Mouse (Mus musculus) adrenal gland, adult 2 months (tissue): ENCODE results near the gene Lpo. TPM values are rescaled to one million over a fixed set of nuclear protein-coding genes. Genes with fewer than 3 reads are reported as not detected.

Experiments
- DNase-seq: peaks from one replicate; pipeline ENCODE4 v3.0.0; 2021
- microRNA-seq, 2 experiments: library from miRNA; unstranded; fragments of <30 nt; microRNA quantifications; one replicate each; pipeline ENCODE4 v1.2.0; 2021
- polyA plus RNA-seq: library from polyadenylated mRNA; depleted of rRNA; stranded (reverse); fragments of >200 nt; gene quantifications from 2 replicates; pipeline ENCODE4 v1.2.3, GENCODE M21; 2012; rRNA removed
- total RNA-seq, 2 experiments: library from RNA; stranded (reverse); gene quantifications; 2 replicates each; pipeline ENCODE4 v1.2.3; 2021

The Lpo gene
- total and polyA plus RNA-seq, 3 experiments = not detected

DNA sequence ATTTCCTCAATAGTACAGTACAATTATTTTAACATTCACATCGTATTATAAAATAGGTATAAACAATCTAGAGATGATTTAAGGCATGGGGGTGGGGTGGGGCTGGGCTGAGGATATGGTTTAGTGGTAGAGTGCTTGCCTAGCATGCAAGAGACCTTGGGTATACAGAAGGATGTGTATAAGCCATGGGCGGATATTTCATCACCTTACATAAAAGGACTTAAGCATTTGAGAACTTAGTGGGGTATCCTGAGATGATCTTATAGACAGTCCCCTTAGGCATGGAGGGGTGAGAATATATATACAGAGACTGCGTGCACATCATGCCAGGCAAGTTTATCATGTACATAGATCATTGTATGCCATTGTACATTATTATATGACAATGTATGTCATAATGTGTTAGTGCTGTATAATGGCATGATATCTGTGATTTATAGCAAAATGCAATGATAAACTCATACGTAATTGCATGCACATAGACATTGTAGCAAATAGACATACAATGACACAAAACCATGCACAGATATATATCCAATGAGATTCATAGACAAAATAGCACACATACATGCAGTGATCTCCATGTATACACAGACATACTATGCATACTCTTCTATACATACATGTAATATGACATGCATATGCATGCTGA lies 69.0 kb downstream of the Lpo start:
- no peak for DNase-seq

DNA sequence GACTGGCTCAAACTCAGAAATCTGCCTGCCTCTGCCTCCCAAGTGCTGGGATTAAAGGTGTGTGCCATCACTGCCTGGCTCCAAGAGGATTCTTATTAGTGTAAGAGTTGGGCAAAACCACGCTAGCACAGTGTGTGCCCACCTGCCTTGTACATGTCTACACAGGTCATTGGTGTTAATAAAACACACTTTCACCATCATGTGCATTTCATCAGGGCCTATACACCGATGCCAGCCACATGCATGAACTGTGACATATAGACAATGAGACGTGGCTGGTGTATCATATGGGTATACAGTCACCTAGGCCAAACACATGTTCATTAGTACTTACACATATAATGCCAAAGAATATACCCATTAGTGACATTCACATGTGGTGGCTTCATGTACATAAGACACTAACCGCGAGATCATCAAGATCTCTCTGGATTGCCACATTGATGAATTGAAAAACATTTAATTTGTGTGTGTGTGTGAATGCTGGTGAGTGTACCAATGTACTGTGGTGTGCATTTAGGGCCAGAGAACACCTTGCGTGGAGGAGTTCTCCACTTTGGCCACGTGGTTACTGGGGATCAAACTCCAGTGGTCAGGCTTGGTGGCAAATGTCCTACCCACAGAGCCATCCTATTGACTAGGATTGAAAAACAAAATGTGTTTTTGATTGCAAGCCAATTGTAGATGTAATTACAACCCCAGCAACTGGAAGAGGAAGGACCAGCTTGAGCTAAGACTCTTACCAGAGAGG lies 69.8 kb downstream of the Lpo start:
- no peak for DNase-seq

DNA sequence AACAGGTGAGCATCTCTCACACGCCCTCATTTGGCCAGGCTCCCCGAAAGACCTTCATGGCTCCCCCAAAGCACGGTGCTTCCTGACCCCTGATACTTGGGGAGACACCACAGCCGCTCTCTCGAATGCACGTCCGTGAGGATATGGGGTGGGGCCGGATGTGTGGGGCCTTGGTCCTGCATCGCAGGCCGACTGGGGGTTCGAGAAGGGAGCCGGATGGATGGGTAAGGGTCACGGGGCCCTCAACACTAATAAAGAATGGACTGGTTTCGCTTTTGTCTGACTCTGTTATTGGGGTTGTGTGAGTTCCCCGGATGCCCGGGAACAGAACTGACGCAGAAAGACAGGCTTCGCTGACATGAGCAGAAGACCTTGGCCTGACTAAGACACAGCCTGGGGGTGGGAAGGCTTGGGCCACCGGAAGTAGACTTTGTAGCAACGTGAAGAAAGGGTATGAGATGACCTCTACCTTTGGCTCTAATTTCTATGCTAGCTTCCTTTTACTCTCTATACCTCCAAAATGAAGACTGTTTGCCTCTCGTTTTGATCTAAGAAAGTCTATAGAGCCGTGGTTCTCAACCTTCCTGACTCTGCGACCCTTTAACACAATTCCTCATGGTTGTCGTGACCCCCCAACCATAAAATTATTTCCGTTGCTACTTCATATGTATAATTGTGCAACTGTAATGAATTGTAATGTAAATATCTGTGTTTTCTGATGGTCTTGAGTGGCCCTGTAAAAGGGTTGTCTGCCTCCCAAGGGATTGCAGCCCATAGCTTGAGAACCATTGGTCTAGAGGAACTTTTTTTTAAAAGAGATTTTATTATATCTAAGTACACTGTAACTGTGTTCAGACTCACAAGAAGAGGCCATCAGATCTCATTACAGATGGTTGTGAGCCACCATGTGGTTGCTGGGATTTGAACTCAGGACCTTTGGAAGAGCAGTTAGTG lies 70.8 kb downstream of the Lpo start:
- no peak for DNase-seq

Small RNAs within 50 kb of the gene (microRNA-seq; reads per million reads assigned to microRNA genes)
- gene Mir142 (0 reads per million in 2 experiments), gene Mir142b (0 reads per million in 2 experiments)

Other genes with a start within 250 kb of the Lpo start
- 10 to 100 TPM; 24.6 to 31.1 TPM for gene Mtmr4, start 236.1 kb downstream of the Lpo start, total RNA-seq
- 13.0 and 15.2 TPM in 2 replicates for gene Mtmr4, start 236.1 kb downstream of the Lpo start, polyA plus RNA-seq
- gene Hsf5, start 211.1 kb downstream of the Lpo start, total RNA-seq = under 1 TPM in 1 of 2 experiments, not detected in 1; 0.12 TPM
- gene Hsf5, start 211.1 kb downstream of the Lpo start, polyA plus RNA-seq = 0.04 TPM in 1 of 2 replicates, not detected in the other
- 1 to 10 TPM; 3.8 to 7.8 TPM for gene Rnf43, start 165.6 kb downstream of the Lpo start, total RNA-seq
- 5.3 and 6.4 TPM in 2 replicates for gene Rnf43, start 165.6 kb downstream of the Lpo start, polyA plus RNA-seq
- gene Supt4a, start 90.7 kb downstream of the Lpo start, total RNA-seq = 10 to 100 TPM; 43.3 to 74.3 TPM
- gene Supt4a, start 90.7 kb downstream of the Lpo start, polyA plus RNA-seq = 18.5 and 21.4 TPM in 2 replicates
- 1 to 10 TPM; 3.3 to 4.6 TPM for gene Tspoap1, start 67.7 kb downstream of the Lpo start, total RNA-seq
- gene Tspoap1, start 67.7 kb downstream of the Lpo start, polyA plus RNA-seq = 6.6 and 9.7 TPM in 2 replicates
- under 1 TPM in 1 of 2 experiments, not detected in 1; 0.29 TPM for gene Mpo, start 34.7 kb downstream of the Lpo start, total RNA-seq
- not detected in 2 replicates for gene Mpo, start 34.7 kb downstream of the Lpo start, polyA plus RNA-seq
- gene Mks1, start 24.9 kb upstream of the Lpo start, total RNA-seq = 10 to 100 TPM in 1 of 2 experiments, 1 to 10 TPM in 1; 6.6 to 11.9 TPM
- gene Mks1, start 24.9 kb upstream of the Lpo start, polyA plus RNA-seq = 19.2 and 20.7 TPM in 2 replicates
- gene Epx, start 47.2 kb upstream of the Lpo start, total RNA-seq = not detected
- gene Epx, start 47.2 kb upstream of the Lpo start, polyA plus RNA-seq = not detected in 2 replicates
- not detected for gene Olfr462, start 64.0 kb upstream of the Lpo start, total RNA-seq
- gene Olfr462, start 64.0 kb upstream of the Lpo start, polyA plus RNA-seq = not detected in 2 replicates
- gene Olfr463, start 69.1 kb upstream of the Lpo start, total RNA-seq = not detected
- not detected in 2 replicates for gene Olfr463, start 69.1 kb upstream of the Lpo start, polyA plus RNA-seq
- gene Olfr464, start 92.7 kb upstream of the Lpo start, total RNA-seq = not detected
- gene Olfr464, start 92.7 kb upstream of the Lpo start, polyA plus RNA-seq = not detected in 2 replicates
- gene Dynll2, start 159.2 kb upstream of the Lpo start, total RNA-seq = 100 to 1,000 TPM; 158 to 251 TPM
- gene Dynll2, start 159.2 kb upstream of the Lpo start, polyA plus RNA-seq = 168 and 197 TPM in 2 replicates
- 100 to 1,000 TPM; 179 to 252 TPM for gene Srsf1, start 219.1 kb upstream of the Lpo start, total RNA-seq
- gene Srsf1, start 219.1 kb upstream of the Lpo start, polyA plus RNA-seq = 210 and 224 TPM in 2 replicates
- 10 to 100 TPM; 48.3 to 52.4 TPM for gene Vezf1, start 240.0 kb upstream of the Lpo start, total RNA-seq
- 13.5 and 14.6 TPM in 2 replicates for gene Vezf1, start 240.0 kb upstream of the Lpo start, polyA plus RNA-seq